Mouse (Mus musculus) left cerebral cortex, postnatal 4 days (tissue): ENCODE data around the gene Ldb1. TPM values are rescaled to one million over a fixed set of nuclear protein-coding genes. Genes with fewer than 3 reads are reported as not detected.

Source experiments
- DNase-seq: peaks from one replicate; pipeline ENCODE4 v3.0.0-alpha.2; 2022
- intact Hi-C: fragments of 180-260 bp; cut with DNase I; formaldehyde crosslinking; loops from one replicate; pipeline ENCODE4 v1.15.1; 2025
- total RNA-seq, 2 experiments: library from RNA; stranded (reverse); gene quantifications; 2 replicates each; pipeline ENCODE4 v1.2.3; 2021

Ldb1 gene
- 100 to 1,000 TPM; 151 to 153 TPM for total RNA-seq

- intact Hi-C loops = no loop called here
- DNase-seq = peak; percentile 84
Measured at GRCm38 (mm10) chr19:46044993-46045695, at the start of gene Ldb1. TSS of gene Ldb1 (minus strand) at chr19:46045214.

- intact Hi-C loops = no loop called here
- no peak for DNase-seq
Measured at GRCm38 (mm10) chr19:46094144-46094543, 49.1 kb upstream of the Ldb1 start.

GRCm38 (mm10) chr19:46091641-46092040 lies 46.6 kb upstream of the Ldb1 start:
- no peak for DNase-seq
- intact Hi-C loops = no loop called here

- intact Hi-C loops = loop anchor here (10.0 kb wide), 1 partner anchor 167 kb away; no protein-coding TSS in a partner anchor
- no peak for DNase-seq
Measured at GRCm38 (mm10) chr19:46087871-46088270, 42.9 kb upstream of the Ldb1 start.

- intact Hi-C loops = loop anchor here (10.0 kb wide), 1 partner anchor 168 kb away; no protein-coding TSS in a partner anchor
- DNase-seq = peak; percentile 43
Measured at GRCm38 (mm10) chr19:46086337-46086736, 41.3 kb upstream of the Ldb1 start.

GRCm38 (mm10) chr19:46085185-46085584 lies 40.2 kb upstream of the Ldb1 start:
- no peak for DNase-seq
- intact Hi-C loops = loop anchor here (10.0 kb wide), 1 partner anchor 170 kb away; no protein-coding TSS in a partner anchor

- intact Hi-C loops = no loop called here
- no peak for DNase-seq
Measured at GRCm38 (mm10) chr19:46078535-46078934, 33.5 kb upstream of the Ldb1 start.

GRCm38 (mm10) chr19:46075616-46076607 lies 30.9 kb upstream of the Ldb1 start, which contains the start of gene Nolc1:
TSS of gene Nolc1 (plus strand) at chr19:46075863.
- intact Hi-C loops = no loop called here
- DNase-seq = peak; percentile 98

GRCm38 (mm10) chr19:46074266-46074665 lies 29.3 kb upstream of the Ldb1 start:
- intact Hi-C loops = no loop called here
- no peak for DNase-seq

- intact Hi-C loops = no loop called here
- no peak for DNase-seq
Measured at GRCm38 (mm10) chr19:46073285-46073684, 28.3 kb upstream of the Ldb1 start.

GRCm38 (mm10) chr19:46068054-46068453 lies 23.0 kb upstream of the Ldb1 start:
- intact Hi-C loops = no loop called here
- no peak for DNase-seq

- intact Hi-C loops = no loop called here
- DNase-seq = no peak
Measured at GRCm38 (mm10) chr19:46060845-46061244, 15.8 kb upstream of the Ldb1 start.

GRCm38 (mm10) chr19:46058466-46058865 lies 13.5 kb upstream of the Ldb1 start:
- intact Hi-C loops = no loop called here
- no peak for DNase-seq

GRCm38 (mm10) chr19:46056947-46057607 lies 12.1 kb upstream of the Ldb1 start:
- DNase-seq = peak; percentile 83
- intact Hi-C loops = no loop called here

- peak; percentile 94 for DNase-seq
- intact Hi-C loops = no loop called here
Measured at GRCm38 (mm10) chr19:46056388-46056946, 11.5 kb upstream of the Ldb1 start.

GRCm38 (mm10) chr19:46055752-46056387 lies 10.9 kb upstream of the Ldb1 start:
- intact Hi-C loops = no loop called here
- DNase-seq = peak; percentile 37

- intact Hi-C loops = no loop called here
- no peak for DNase-seq
Measured at GRCm38 (mm10) chr19:46050462-46050861, 5.4 kb upstream of the Ldb1 start.

GRCm38 (mm10) chr19:46049129-46049528 lies 4.1 kb upstream of the Ldb1 start:
- no peak for DNase-seq
- intact Hi-C loops = no loop called here

GRCm38 (mm10) chr19:46047426-46047825 lies 2.4 kb upstream of the Ldb1 start:
- DNase-seq = no peak
- intact Hi-C loops = no loop called here

- DNase-seq = no peak
- intact Hi-C loops = no loop called here
Measured at GRCm38 (mm10) chr19:46046621-46047025, 1.6 kb upstream of the Ldb1 start.
